ENCODE assay signal across 24 mouse cellular contexts in genomic region chr5:66834756-66835155, GRCm38 (mm10).
DNase-seq lines count a peak whose midpoint lies in the region; ATAC-seq lines count a peak whose summit lies in the region.
"Had no signal": no experiment of that assay in that cellular context is flagged by ENCODE, and none has a peak within 500 bp of the region (broad histone marks: within the 10 kb centered on the region; RNA-seq: fewer than 3 reads in every experiment).

No protein-coding gene starts in this region.

- no peaks in the 10 kb centered on the region for H3K9me3 ChIP-seq in lung, embryonic 16.5 days (ENCODE audit: control insufficient read depth, low read length)
- no peaks in the 10 kb centered on the region for H3K9me3 ChIP-seq in limb, embryonic 10.5 days (replicated peaks)
- H3K9me3 ChIP-seq: forebrain, embryonic 10.5 days; heart, embryonic 15.5 days; liver, embryonic 13.5 days; neural tube, embryonic 12.5 days had no signal

- no peaks in the 10 kb centered on the region for H3K27me3 ChIP-seq in lung, embryonic 16.5 days (ENCODE audit: control insufficient read depth, insufficient read depth, low read depth, low read length)
- no peaks in the 10 kb centered on the region for H3K27me3 ChIP-seq in limb, embryonic 10.5 days (ENCODE audit: low read depth, poor library complexity, severe bottlenecking)
- H3K27me3 ChIP-seq: heart, embryonic 15.5 days; liver, embryonic 13.5 days; megakaryocyte, embryonic 14.5 days; neural tube, embryonic 12.5 days had no signal

- H3K4me3 ChIP-seq in lung, embryonic 16.5 days (ENCODE audit: low read length): no peak overlapping the region
- no peak overlapping the region for H3K4me3 ChIP-seq in limb, embryonic 10.5 days
- H3K4me3 ChIP-seq: forebrain, embryonic 10.5 days; gastrocnemius, adult 2 months; heart, embryonic 15.5 days; liver, embryonic 13.5 days; megakaryocyte, embryonic 14.5 days; neural tube, embryonic 12.5 days had no signal

- H3K4me1 ChIP-seq in lung, embryonic 16.5 days (replicated peaks; ENCODE audit: control insufficient read depth, insufficient read depth, low read length): no peaks in the 10 kb centered on the region; the same call in 1 of the 2 replicates
- peaks cover 5% of the 10 kb centered on the region; the same call in 1 of the 2 replicates for H3K4me1 ChIP-seq in limb, embryonic 10.5 days
- H3K4me1 ChIP-seq: forebrain, embryonic 10.5 days; heart, embryonic 15.5 days; liver, embryonic 13.5 days; megakaryocyte, embryonic 14.5 days; neural tube, embryonic 12.5 days had no signal

- DNase-seq in embryo, embryonic 10 days (ENCODE audit: low spot score): peak; percentile 22
- DNase-seq in embryo, embryonic 9.5 days (ENCODE audit: extremely low spot score): no peak
- no peak for DNase-seq in lung, postnatal 14 days
- DNase-seq in limb, embryonic 10.5 days (ENCODE audit: low spot score): peak; percentile 35
- no peak for DNase-seq in yolk sac, embryonic 10.5 days (ENCODE audit: low spot score)
- no peak for DNase-seq in left cerebral cortex, adult 11 months (ENCODE audit: low spot score)
- DNase-seq: adrenal gland, postnatal 14 days; cerebellum, adult 8-10 months; gastrocnemius, adult 2 months; heart, postnatal 4 days; kidney, adult 18-20 months; left cerebral cortex, postnatal 4 days; liver, embryonic 13.5 days; midbrain, embryonic 14.5 days; retina, postnatal 1 day; right cerebral cortex, postnatal 4 days; thymus, postnatal 25 days had no signal

- no peaks in the 10 kb centered on the region for H3K36me3 ChIP-seq in lung, embryonic 16.5 days (ENCODE audit: control insufficient read depth, insufficient read depth, low read length)
- no peaks in the 10 kb centered on the region for H3K36me3 ChIP-seq in limb, embryonic 10.5 days
- H3K36me3 ChIP-seq: forebrain, embryonic 10.5 days; heart, embryonic 15.5 days; liver, embryonic 13.5 days; neural tube, embryonic 12.5 days had no signal

- H3K9ac ChIP-seq in lung, embryonic 16.5 days (ENCODE audit: low read length): no peak overlapping the region
- H3K9ac ChIP-seq: heart, embryonic 15.5 days; hindbrain, embryonic 14.5 days; liver, embryonic 13.5 days; neural tube, embryonic 12.5 days had no signal

- no peak overlapping the region for H3K27ac ChIP-seq in lung, embryonic 16.5 days (ENCODE audit: low read length)
- no peak overlapping the region for H3K27ac ChIP-seq in limb, embryonic 10.5 days
- H3K27ac ChIP-seq: forebrain, embryonic 10.5 days; gastrocnemius, adult 2 months; heart, embryonic 15.5 days; hindbrain, embryonic 14.5 days; liver, embryonic 13.5 days; neural tube, embryonic 12.5 days had no signal

- ATAC-seq in lung, embryonic 16.5 days (ENCODE audit: low read depth): peak; percentile 70; the same call in 1 of the 2 replicates
- ATAC-seq: inflammation-experienced regulatory T-cells, adult 6 months had no signal

- H3K4me2 ChIP-seq in lung, embryonic 16.5 days (ENCODE audit: low read depth, low read length): no peak overlapping the region
- H3K4me2 ChIP-seq: heart, embryonic 15.5 days; hindbrain, embryonic 14.5 days; liver, embryonic 13.5 days; neural tube, embryonic 12.5 days had no signal

- 40% methylated on average over 6 of the region's 6 CpGs for WGBS in lung, embryonic 16.5 days
- 47% methylated on average over 6 of the region's 6 CpGs for WGBS in limb, embryonic 10.5 days

Comparison
In these comparisons a context has a peak if more than half of its experiments do, and no peak if none do; other contexts are left out.
1. DNase-seq: peak in embryo, embryonic 10 days (single experiment) and limb, embryonic 10.5 days (single experiment); none in embryo, embryonic 9.5 days (single experiment), lung, postnatal 14 days (single experiment), yolk sac, embryonic 10.5 days (single experiment) and left cerebral cortex, adult 11 months (single experiment).